Mouse (Mus musculus): ENCODE measurements around the gene Mt3.

- TF ChIP-seq CTCF (IDR thresholded peaks at IDR 0.05; ENCODE audit: extremely low read depth, insufficient read depth, low read length): no peak
- no peak for TF ChIP-seq POLR2A (IDR thresholded peaks at IDR 0.05; ENCODE audit: extremely low read depth, insufficient read depth, low read length)
Observed at GRCm38 (mm10) chr8:94154537-94154936, 2.1 kb downstream of the Mt3 start.

Data from cortical plate, adult 2 months (tissue).